Mouse (Mus musculus) hindbrain, embryonic 11.5 days (tissue): ENCODE data around the gene Cdiptos. TPM values are rescaled to one million over a fixed set of nuclear protein-coding genes. Genes with fewer than 3 reads are reported as not detected.

Source experiments
- ATAC-seq: fragments of 200-750 bp; cut with Nextera tagmentation; 2 replicates; pipeline ENCODE4 v1.8.0; 2017; ENCODE audit warnings: mild to moderate bottlenecking, moderate TSS enrichment, moderate library complexity; ENCODE audit not compliant: low FRiP score
- DNase-seq: peaks from one replicate; pipeline ENCODE4 v3.0.0-alpha.2; 2015; ENCODE audit warnings: low spot score
- H3K27ac ChIP-seq: fragments of 300-500 bp; sonication (generic); 2 replicates; pipeline ENCODE4 v1.5.1; 2014; ENCODE audit warnings: mild to moderate bottlenecking, low read depth, low read length
- H3K27me3 ChIP-seq: fragments of 300-500 bp; sonication (generic); 2 replicates; pipeline ENCODE4 v1.6.1; 2014; ENCODE audit warnings: mild to moderate bottlenecking, low read length, moderate library complexity, mixed read lengths; ENCODE audit not compliant: control insufficient read depth, insufficient read depth
- H3K36me3 ChIP-seq: fragments of 300-500 bp; sonication (generic); 2 replicates; pipeline ENCODE4 v1.6.1; 2014; ENCODE audit warnings: mild to moderate bottlenecking, low read length, moderate library complexity, mixed read lengths; ENCODE audit not compliant: control insufficient read depth, insufficient read depth
- H3K4me1 ChIP-seq: fragments of 300-500 bp; sonication (generic); replicated peaks from 2 replicates; pipeline ENCODE4 v1.6.1; 2014; ENCODE audit warnings: low read length, mixed read lengths; ENCODE audit not compliant: control insufficient read depth, insufficient read depth
- H3K4me2 ChIP-seq: fragments of 300-500 bp; sonication (generic); replicated peaks from 2 replicates; pipeline ENCODE4 v1.6.1; 2014; ENCODE audit warnings: mild to moderate bottlenecking, low read depth, low read length
- H3K4me3 ChIP-seq: fragments of 300-500 bp; sonication (generic); 2 replicates; pipeline ENCODE4 v1.5.1; 2014; ENCODE audit warnings: low read depth, low read length
- H3K9ac ChIP-seq: fragments of 300-500 bp; sonication (generic); 2 replicates; pipeline ENCODE4 v1.6.1; 2014; ENCODE audit warnings: low read depth, low read length
- H3K9me3 ChIP-seq: fragments of 300-500 bp; sonication (generic); 2 replicates; pipeline ENCODE4 v1.6.1; 2016; ENCODE audit warnings: low read length; ENCODE audit not compliant: control insufficient read depth
- WGBS: fragments of 180-500 bp; shearing (Covaris S2); extraction: QIAGEN DNeasy Blood & Tissue Kit; methylation state at CpG from one replicate; pipeline ENCODE4 v1.1.7; 2014; 5-methylcytosine and 5-hydroxymethylcytosine counted together
- polyA plus RNA-seq: library from polyadenylated mRNA; unstranded; fragments of >200 nt; fragmentation: Nextera tagmentation; extraction: Ambion mirVana; gene quantifications from 2 replicates; pipeline ENCODE4 v1.2.1, GENCODE M21; 2014

Gene Cdiptos
- polyA plus RNA-seq, 1 experiment from 2014 or later: 0.63 TPM

- H3K27ac ChIP-seq: no peak overlapping the region; the same call in 1 of the 2 replicates
- no peak overlapping the region for H3K9ac ChIP-seq
- H3K4me2 ChIP-seq: peak overlapping the region; percentile 58
- H3K4me1 ChIP-seq: no peaks in the 10 kb centered on the region
- peaks cover 4% of the 10 kb centered on the region; the same call in 1 of the 2 replicates for H3K36me3 ChIP-seq
- ATAC-seq: peak; percentile 25
- WGBS: 16% methylated on average over 8 of the region's 8 CpGs
- DNase-seq: no peak
- H3K9me3 ChIP-seq: no peaks in the 10 kb centered on the region
- H3K27me3 ChIP-seq: no peaks in the 10 kb centered on the region
- peak overlapping the region; percentile 98; the same call in 1 of the 2 replicates for H3K4me3 ChIP-seq
Measured at GRCm38 (mm10) chr7:126975493-126975892, 405 bp downstream of the Cdiptos start.

DNA sequence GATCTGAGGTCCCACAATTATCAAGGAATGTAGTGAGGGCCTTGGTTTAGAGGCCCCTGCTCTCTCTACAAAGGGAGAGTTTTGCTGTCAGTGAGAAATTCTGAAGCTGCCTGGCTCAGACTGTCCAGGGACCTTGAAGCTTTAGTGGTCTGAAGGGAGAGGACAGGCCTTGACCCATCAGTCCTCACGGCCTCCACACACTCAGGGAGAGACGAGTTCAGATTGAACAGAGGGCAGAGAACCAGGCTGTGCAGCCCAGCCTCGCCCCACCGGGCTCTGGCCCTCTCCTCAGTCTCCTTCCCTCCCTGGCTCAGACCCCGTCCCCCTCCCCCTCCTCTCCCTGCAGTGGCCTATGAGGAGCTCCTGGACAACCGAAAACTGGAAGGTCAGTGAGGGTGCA lies 8.5 kb downstream of the Cdiptos start:
- H3K9me3 ChIP-seq: no peaks in the 10 kb centered on the region
- H3K4me2 ChIP-seq: no peak overlapping the region
- H3K4me3 ChIP-seq: no peak overlapping the region
- no peaks in the 10 kb centered on the region for H3K36me3 ChIP-seq
- no peak for ATAC-seq
- H3K27me3 ChIP-seq: peaks cover under 1% of the 10 kb centered on the region; the same call in 1 of the 2 replicates
- 67% methylated on average over 6 of the region's 6 CpGs for WGBS
- no peak overlapping the region for H3K9ac ChIP-seq
- H3K27ac ChIP-seq: no peak overlapping the region
- no peak for DNase-seq
- no peaks in the 10 kb centered on the region for H3K4me1 ChIP-seq

DNA sequence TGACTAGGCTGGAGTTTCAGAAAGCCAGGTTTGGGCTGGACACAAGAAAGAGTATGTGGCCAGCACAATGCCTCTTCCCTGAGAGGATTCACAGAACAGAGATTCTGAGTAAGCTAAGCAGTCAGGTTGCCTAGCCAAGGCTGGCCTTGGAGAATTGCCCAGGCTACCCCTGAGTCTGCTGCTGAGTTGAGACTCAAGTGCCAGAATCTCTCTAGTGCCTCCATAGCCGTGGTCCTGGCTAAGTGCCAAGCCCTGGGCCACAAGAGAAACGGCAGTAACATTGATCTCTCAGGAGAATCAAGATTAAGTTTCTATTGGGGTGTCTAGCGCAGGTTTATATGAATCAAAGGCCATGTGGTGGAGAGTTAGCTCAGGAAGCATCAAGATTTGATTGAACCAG lies 10.3 kb downstream of the Cdiptos start:
- H3K27me3 ChIP-seq: peaks cover 2% of the 10 kb centered on the region; the same call in 1 of the 2 replicates
- H3K4me1 ChIP-seq: no peaks in the 10 kb centered on the region
- no peak overlapping the region for H3K4me2 ChIP-seq
- H3K9ac ChIP-seq: no peak overlapping the region
- no peak overlapping the region for H3K4me3 ChIP-seq
- H3K36me3 ChIP-seq: no peaks in the 10 kb centered on the region
- WGBS: 79% methylated on average over 3 of the region's 3 CpGs
- ATAC-seq: no peak
- H3K9me3 ChIP-seq: no peaks in the 10 kb centered on the region
- no peak for DNase-seq
- H3K27ac ChIP-seq: no peak overlapping the region

GRCm38 (mm10) chr7:126963548-126964286 lies 12.2 kb downstream of the Cdiptos start:
- WGBS: 27% methylated on average over 19 of the region's 19 CpGs
- no peaks in the 10 kb centered on the region for H3K36me3 ChIP-seq
- no peak overlapping the region for H3K4me3 ChIP-seq
- no peaks in the 10 kb centered on the region for H3K9me3 ChIP-seq
- DNase-seq (peak; percentile 42), ATAC-seq (no peak)
- no peaks in the 10 kb centered on the region for H3K4me1 ChIP-seq
- no peak overlapping the region for H3K9ac ChIP-seq
- H3K27ac ChIP-seq: no peak overlapping the region
- no peak overlapping the region for H3K4me2 ChIP-seq
- H3K27me3 ChIP-seq: peaks cover 2% of the 10 kb centered on the region; the same call in 1 of the 2 replicates

GRCm38 (mm10) chr7:126961965-126962364 lies 13.9 kb downstream of the Cdiptos start:
- WGBS: 92% methylated on average over 4 of the region's 4 CpGs
- DNase-seq: no peak
- Histone ChIP-seq H3K9me3 (no peaks in the 10 kb centered on the region), H3K27ac (no peak overlapping the region), H3K4me2 (no peak overlapping the region), H3K9ac (no peak overlapping the region), H3K4me3 (no peak overlapping the region), H3K4me1 (no peaks in the 10 kb centered on the region), H3K27me3 (peaks cover 2% of the 10 kb centered on the region; the same call in 1 of the 2 replicates), H3K36me3 (no peaks in the 10 kb centered on the region)
- no peak for ATAC-seq

- H3K9ac ChIP-seq: no peak overlapping the region
- H3K27me3 ChIP-seq: peaks cover 2% of the 10 kb centered on the region; the same call in 1 of the 2 replicates
- H3K4me2 ChIP-seq: no peak overlapping the region
- no peaks in the 10 kb centered on the region for H3K9me3 ChIP-seq
- DNase-seq (no peak), ATAC-seq (no peak)
- no peak overlapping the region for H3K27ac ChIP-seq
- no peaks in the 10 kb centered on the region for H3K4me1 ChIP-seq
- no peak overlapping the region for H3K4me3 ChIP-seq
- no peaks in the 10 kb centered on the region for H3K36me3 ChIP-seq
- 86% methylated on average over 5 of the region's 5 CpGs for WGBS
Measured at GRCm38 (mm10) chr7:126961095-126961494, 14.8 kb downstream of the Cdiptos start.

GRCm38 (mm10) chr7:126959780-126960179 lies 16.1 kb downstream of the Cdiptos start:
- H3K4me1 ChIP-seq: no peaks in the 10 kb centered on the region
- ATAC-seq (no peak), DNase-seq (no peak)
- 69% methylated on average over 9 of the region's 9 CpGs for WGBS
- H3K9ac ChIP-seq: no peak overlapping the region
- no peak overlapping the region for H3K27ac ChIP-seq
- H3K4me2 ChIP-seq: no peak overlapping the region
- no peaks in the 10 kb centered on the region for H3K9me3 ChIP-seq
- H3K4me3 ChIP-seq: no peak overlapping the region
- peaks cover 2% of the 10 kb centered on the region; the same call in 1 of the 2 replicates for H3K27me3 ChIP-seq
- no peaks in the 10 kb centered on the region for H3K36me3 ChIP-seq

DNA sequence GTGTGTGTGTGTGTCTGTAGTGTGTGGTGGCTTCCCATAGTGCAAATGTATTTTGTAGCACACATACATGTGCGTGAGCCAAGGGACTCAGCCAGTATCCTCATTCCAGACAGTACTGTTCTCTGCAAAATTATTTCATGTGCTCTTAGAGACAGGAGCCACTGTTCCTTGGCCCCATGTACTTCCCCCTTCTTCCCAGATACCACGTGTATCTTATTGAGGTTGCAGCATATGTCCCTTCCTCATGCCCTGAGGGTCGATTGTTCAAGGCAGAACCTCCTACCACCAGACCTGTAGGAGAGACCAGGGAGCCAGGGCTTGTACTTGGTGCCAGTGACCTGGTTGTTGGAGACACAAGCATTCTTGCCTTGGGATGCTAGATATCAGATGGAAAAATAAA lies 20.8 kb downstream of the Cdiptos start:
- H3K9me3 ChIP-seq: no peaks in the 10 kb centered on the region
- DNase-seq (no peak), ATAC-seq (no peak)
- no peak overlapping the region for H3K27ac ChIP-seq
- no peak overlapping the region for H3K4me3 ChIP-seq
- H3K4me1 ChIP-seq: no peaks in the 10 kb centered on the region
- H3K4me2 ChIP-seq: no peak overlapping the region
- peaks cover 16% of the 10 kb centered on the region for H3K27me3 ChIP-seq
- no peaks in the 10 kb centered on the region for H3K36me3 ChIP-seq
- no peak overlapping the region for H3K9ac ChIP-seq
- WGBS: 63% methylated on average over 3 of the region's 3 CpGs

DNA sequence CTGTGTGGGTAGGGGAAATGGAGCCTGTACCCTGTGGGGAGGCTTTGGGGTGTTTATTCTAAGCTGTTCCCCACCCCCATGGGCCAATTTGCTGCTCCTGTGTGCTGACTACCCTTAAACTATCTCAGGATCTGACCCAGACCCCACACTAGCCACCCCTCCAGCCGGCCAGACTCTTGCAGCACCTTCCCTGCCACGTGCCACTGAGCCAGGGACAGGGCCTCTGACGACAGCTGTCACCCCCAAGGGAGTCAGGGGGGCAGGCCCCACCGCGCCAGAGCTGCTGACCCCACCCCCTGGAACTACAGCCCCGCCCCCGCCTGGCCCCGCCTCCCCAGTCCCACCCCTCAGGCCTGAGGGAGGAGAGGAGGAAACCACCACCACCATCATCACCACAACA lies 23.3 kb downstream of the Cdiptos start:
- Histone ChIP-seq H3K4me2 (peak overlapping the region; percentile 97; the same call in 1 of the 2 replicates), H3K27me3 (peaks cover 20% of the 10 kb centered on the region), H3K4me3 (no peak overlapping the region; the same call in 1 of the 2 replicates), H3K9ac (peak overlapping the region; percentile 37; the same call in 1 of the 2 replicates), H3K4me1 (no peaks in the 10 kb centered on the region), H3K36me3 (no peaks in the 10 kb centered on the region), H3K27ac (no peak overlapping the region), H3K9me3 (no peaks in the 10 kb centered on the region)
- ATAC-seq (no peak), DNase-seq (no peak)
- 0% methylated on average over 8 of the region's 8 CpGs for WGBS
